ENCODE assay signal across 8 mouse cellular contexts in genomic region chr4:109657021-109657850, GRCm38 (mm10). TPM values are rescaled to one million over a fixed set of nuclear protein-coding genes. Genes with fewer than 3 reads are reported as not detected.
DNase-seq lines count a peak whose midpoint lies in the region; ATAC-seq and TF ChIP-seq lines count a peak whose summit lies in the region.

No protein-coding gene starts in this region.

- no peak for TF ChIP-seq POLR2A in olfactory bulb, adult 2 months (IDR thresholded peaks at IDR 0.05; ENCODE audit: insufficient read depth, low read depth, low read length)

- WGBS in intestine, postnatal 0 days = 2% methylated on average over 51 of the region's 53 CpGs
- WGBS in lung, embryonic 14.5 days = under 1% methylated on average over 53 of the region's 53 CpGs
- WGBS in olfactory bulb, adult 2 months = 1% methylated on average over 53 of the region's 53 CpGs

- H3K9me3 ChIP-seq in intestine, postnatal 0 days (ENCODE audit: control insufficient read depth) = no peaks in the 10 kb centered on the region
- H3K9me3 ChIP-seq in lung, embryonic 14.5 days (ENCODE audit: low read depth, low read length) = no peaks in the 10 kb centered on the region

- CTCF ChIA-PET in Patski (lab: Charles Lee) = interaction anchor here (0.9 to 2.3 kb wide), 3 partner anchors 8 to 85 kb away, joined by 4 to 10 read pairs (median 5); partner anchors contain the start of gene Cdkn2c

- in situ Hi-C loops in Patski (cut with MboI; ENCODE audit: low pct_unique_long_range_greater_than_20kb) = no loop called here

- peak overlapping the region; percentile 34; the same call in 1 of the 2 replicates for H3K9ac ChIP-seq in intestine, postnatal 0 days (ENCODE audit: low read depth, low read length)
- H3K9ac ChIP-seq in lung, embryonic 14.5 days = peak overlapping the region; percentile 20; the same call in 1 of the 2 replicates

- H3K27me3 ChIP-seq in Patski = no peaks in the 10 kb centered on the region
- H3K27me3 ChIP-seq in intestine, postnatal 0 days (replicated peaks; ENCODE audit: control insufficient read depth, insufficient read depth, low read length) = peaks cover 63% of the 10 kb centered on the region
- peaks cover 73% of the 10 kb centered on the region for H3K27me3 ChIP-seq in lung, embryonic 14.5 days (ENCODE audit: insufficient read depth, low read length)

- no peaks in the 10 kb centered on the region for H3K36me3 ChIP-seq in intestine, postnatal 0 days (ENCODE audit: control insufficient read depth, insufficient read depth)
- H3K36me3 ChIP-seq in lung, embryonic 14.5 days (ENCODE audit: insufficient read depth) = no peaks in the 10 kb centered on the region

- peak; percentile 67 for DNase-seq in 3T3-L1 (ENCODE audit: low read depth, low spot score)
- DNase-seq in Patski (ENCODE audit: low read depth, low spot score) = no peak
- peak; percentile 42 to 43 for DNase-seq in cerebellum, postnatal 36 days
- DNase-seq in lung, embryonic 14.5 days = peak; percentile 50
- peak; percentile 30 for DNase-seq in urinary bladder, postnatal 25 days (ENCODE audit: low spot score)

- H3K4me2 ChIP-seq in intestine, postnatal 0 days (replicated peaks; ENCODE audit: low read depth) = peak overlapping the region; percentile 80
- peak overlapping the region; percentile 63 for H3K4me2 ChIP-seq in lung, embryonic 14.5 days

- peak; percentile 81 for ATAC-seq in Patski
- ATAC-seq in granulocyte monocyte progenitor cell, adult 5-6 weeks (replicated peaks; ENCODE audit: poor library complexity, severe bottlenecking) = peak; percentile 97
- peak; percentile 43; the same call in 1 of the 2 replicates for ATAC-seq in intestine, postnatal 0 days
- ATAC-seq in lung, embryonic 14.5 days (ENCODE audit: insufficient read depth) = peak; percentile 74

- no peak for TF ChIP-seq CTCF in Patski (IDR thresholded peaks at IDR 0.05)
- no peak for TF ChIP-seq CTCF in intestine, postnatal 0 days (IDR thresholded peaks at IDR 0.05; ENCODE audit: low read depth)
- no peak for TF ChIP-seq CTCF in lung, embryonic 14.5 days (IDR thresholded peaks at IDR 0.05; ENCODE audit: low read depth)
- no peak for TF ChIP-seq CTCF in olfactory bulb, adult 2 months (IDR thresholded peaks at IDR 0.05; ENCODE audit: insufficient read depth, low read depth, low read length)

- peaks cover 9% of the 10 kb centered on the region; the same call in 1 of the 2 replicates for H3K4me1 ChIP-seq in intestine, postnatal 0 days (replicated peaks; ENCODE audit: control insufficient read depth, insufficient read depth, low read length)
- 0 out of 2 replicates have a peak, but pooled peaks cover 3% of the 10 kb centered on the region for H3K4me1 ChIP-seq in lung, embryonic 14.5 days (ENCODE audit: insufficient read depth)
- peaks cover 11% of the 10 kb centered on the region for H3K4me1 ChIP-seq in olfactory bulb, adult 2 months (ENCODE audit: control insufficient read depth, insufficient read depth, low read length)

- peak overlapping the region; percentile 53 for H3K4me3 ChIP-seq in intestine, postnatal 0 days (ENCODE audit: low read depth, low read length)
- peak overlapping the region; percentile 37 for H3K4me3 ChIP-seq in lung, embryonic 14.5 days (ENCODE audit: low read depth, low read length)
- H3K4me3 ChIP-seq in olfactory bulb, adult 2 months (ENCODE audit: insufficient read depth, low read depth, low read length) = peak overlapping the region; percentile 53

- no peak overlapping the region for H3K27ac ChIP-seq in intestine, postnatal 0 days (ENCODE audit: low read depth, low read length)
- no peak overlapping the region for H3K27ac ChIP-seq in lung, embryonic 14.5 days (ENCODE audit: low read depth)
- no peak overlapping the region for H3K27ac ChIP-seq in olfactory bulb, adult 2 months (ENCODE audit: insufficient read depth, low read depth, low read length)

- POLR2A ChIA-PET in Patski (lab: Charles Lee) = interaction anchor here (0.7 to 5.5 kb wide), 3 partner anchors 8 to 170 kb away, joined by 3 to 67 read pairs (median 6); partner anchors contain the start of gene Cdkn2c

RNA-seq across cellular contexts. Expression of gene Cdkn2c, which starts 9.8 kb away (rescaled TPM):
- 59.1 TPM for polyA plus RNA-seq in Patski (2021)
- total RNA-seq in granulocyte monocyte progenitor cell, adult 5-6 weeks (2014; fragmentation: Nextera tagmentation) = 10.3 and 22.3 TPM in 2 replicates
- 29.0 and 33.7 TPM in 2 replicates for total RNA-seq in granulocyte monocyte progenitor cell, adult 5-6 weeks (2017)
- polyA plus RNA-seq in intestine, postnatal 0 days (2015; fragmentation: Nextera tagmentation; extraction: Ambion mirVana) = 5.7 and 7.5 TPM in 2 replicates
- polyA plus RNA-seq in lung, embryonic 14.5 days (2014; fragmentation: Nextera tagmentation; extraction: Ambion mirVana) = 11.0 and 11.8 TPM in 2 replicates
- polyA plus RNA-seq in olfactory bulb, adult 2 months (2012; ENCODE audit: insufficient read depth, insufficient read length, low replicate concordance, missing spikeins) = not detected in 2 replicates

RNA-seq across cellular contexts. Expression of gene Faf1, which starts 19.2 kb away (rescaled TPM):
- polyA plus RNA-seq in Patski (2021) = 27.2 TPM
- total RNA-seq in granulocyte monocyte progenitor cell, adult 5-6 weeks (2014; fragmentation: Nextera tagmentation) = 25.5 and 31.8 TPM in 2 replicates
- total RNA-seq in granulocyte monocyte progenitor cell, adult 5-6 weeks (2017) = 44.7 and 57.4 TPM in 2 replicates
- polyA plus RNA-seq in intestine, postnatal 0 days (2015; fragmentation: Nextera tagmentation; extraction: Ambion mirVana) = 15.7 and 16.2 TPM in 2 replicates
- 30.3 and 32.1 TPM in 2 replicates for polyA plus RNA-seq in lung, embryonic 14.5 days (2014; fragmentation: Nextera tagmentation; extraction: Ambion mirVana)
- not detected in 2 replicates for polyA plus RNA-seq in olfactory bulb, adult 2 months (2012; ENCODE audit: insufficient read depth, insufficient read length, low replicate concordance, missing spikeins)

Comparison
In these comparisons a context has a peak if more than half of its experiments do, and no peak if none do; other contexts are left out.
1. ATAC-seq: peak in every context shown above with its lines; median percentile 97 in granulocyte monocyte progenitor cell, adult 5-6 weeks; 81 in Patski; 74 in lung, embryonic 14.5 days; 43 in intestine, postnatal 0 days.